Mouse (Mus musculus): Measurements from ENCODE around the gene Xylt1. TPM values are rescaled to one million over a fixed set of nuclear protein-coding genes. Genes with fewer than 3 reads are reported as not detected.

The Xylt1 gene
- polyA plus RNA-seq, 1 experiment from 2014 or later = 0.94 TPM

DNA sequence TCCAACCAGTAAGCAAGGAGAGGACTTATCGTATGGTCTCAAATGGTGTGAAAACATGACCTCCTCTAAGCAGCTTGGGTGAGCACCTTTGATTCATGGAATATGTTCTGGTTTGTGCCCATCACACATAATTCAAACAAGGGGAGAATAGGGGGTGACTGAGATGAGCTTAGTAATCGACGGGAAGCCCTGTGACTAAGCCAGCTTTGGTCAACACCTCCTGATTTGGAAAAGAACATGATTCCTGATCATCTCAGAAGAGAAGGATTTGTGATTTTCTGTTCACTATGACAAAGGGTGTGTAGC lies 306.2 kb downstream of the Xylt1 start:
- Histone ChIP-seq H3K4me3 (no peak overlapping the region), H3K9ac (no peak overlapping the region), H3K9me3 (no peaks in the 10 kb centered on the region), H3K27me3 (replicated peaks) (peaks cover 3% of the 10 kb centered on the region; the same call in 1 of the 2 replicates), H3K4me2 (no peak overlapping the region), H3K27ac (replicated peaks) (no peak overlapping the region), H3K4me1 (peaks cover 8% of the 10 kb centered on the region), H3K36me3 (no peaks in the 10 kb centered on the region)
- 85% methylated on average over 3 of the region's 3 CpGs for WGBS
- no peak for ATAC-seq (ENCODE audit: extremely low read depth, insufficient number of reproducible peaks, low FRiP score, low TSS enrichment)

DNA sequence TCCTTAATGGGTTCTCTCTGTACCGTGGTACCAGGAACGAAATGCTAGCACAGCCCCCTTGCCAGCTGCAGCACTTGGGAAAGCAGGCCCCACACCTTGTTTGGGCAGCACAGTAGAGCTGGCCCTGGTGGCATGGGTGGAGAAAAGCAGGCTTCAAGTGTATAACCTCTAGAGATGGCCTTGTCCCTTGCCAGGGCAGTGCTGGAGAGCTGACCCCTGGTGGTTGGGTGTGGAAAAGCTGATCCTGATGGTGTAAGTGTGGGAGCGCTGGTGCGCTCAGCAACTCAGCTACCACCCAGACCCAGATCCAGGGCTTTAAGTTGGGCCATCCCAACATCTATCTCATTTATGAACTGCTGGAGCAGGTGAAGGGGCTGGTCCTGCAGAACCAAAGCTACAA lies 314.8 kb downstream of the Xylt1 start:
- Histone ChIP-seq H3K4me3 (no peak overlapping the region), H3K4me2 (no peak overlapping the region), H3K27ac (replicated peaks) (no peak overlapping the region), H3K27me3 (replicated peaks) (no peaks in the 10 kb centered on the region), H3K4me1 (no peaks in the 10 kb centered on the region), H3K9ac (no peak overlapping the region), H3K36me3 (no peaks in the 10 kb centered on the region), H3K9me3 (no peaks in the 10 kb centered on the region)
- ATAC-seq (ENCODE audit: extremely low read depth, insufficient number of reproducible peaks, low FRiP score, low TSS enrichment) = no peak
- 66% methylated on average over 4 of the region's 4 CpGs for WGBS

DNA sequence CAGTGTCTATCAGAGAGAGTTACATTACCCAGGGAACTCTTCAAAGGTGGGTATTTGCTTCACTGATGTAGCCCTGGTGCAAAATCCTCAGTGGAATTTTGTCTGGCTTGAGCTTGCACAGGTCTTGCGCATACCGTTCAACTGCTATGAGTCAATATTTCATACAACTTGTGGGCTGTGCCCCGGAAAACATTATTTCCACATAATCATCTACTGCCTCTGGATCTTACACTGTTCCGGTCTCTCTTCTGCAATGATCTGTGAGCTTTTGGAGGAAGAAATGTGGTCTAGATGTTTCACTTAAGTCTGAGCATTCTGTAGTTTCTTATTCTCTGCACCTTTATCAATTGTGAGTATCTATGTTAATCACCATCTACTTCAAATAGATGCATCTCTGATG lies 316.9 kb downstream of the Xylt1 start:
- Histone ChIP-seq H3K36me3 (no peaks in the 10 kb centered on the region), H3K27ac (replicated peaks) (no peak overlapping the region), H3K9ac (no peak overlapping the region), H3K4me2 (no peak overlapping the region), H3K4me3 (no peak overlapping the region), H3K27me3 (replicated peaks) (no peaks in the 10 kb centered on the region), H3K9me3 (no peaks in the 10 kb centered on the region), H3K4me1 (no peaks in the 10 kb centered on the region)
- WGBS = 90% methylated on average over 4 of the region's 4 CpGs
- no peak for ATAC-seq (ENCODE audit: extremely low read depth, insufficient number of reproducible peaks, low FRiP score, low TSS enrichment)

DNA sequence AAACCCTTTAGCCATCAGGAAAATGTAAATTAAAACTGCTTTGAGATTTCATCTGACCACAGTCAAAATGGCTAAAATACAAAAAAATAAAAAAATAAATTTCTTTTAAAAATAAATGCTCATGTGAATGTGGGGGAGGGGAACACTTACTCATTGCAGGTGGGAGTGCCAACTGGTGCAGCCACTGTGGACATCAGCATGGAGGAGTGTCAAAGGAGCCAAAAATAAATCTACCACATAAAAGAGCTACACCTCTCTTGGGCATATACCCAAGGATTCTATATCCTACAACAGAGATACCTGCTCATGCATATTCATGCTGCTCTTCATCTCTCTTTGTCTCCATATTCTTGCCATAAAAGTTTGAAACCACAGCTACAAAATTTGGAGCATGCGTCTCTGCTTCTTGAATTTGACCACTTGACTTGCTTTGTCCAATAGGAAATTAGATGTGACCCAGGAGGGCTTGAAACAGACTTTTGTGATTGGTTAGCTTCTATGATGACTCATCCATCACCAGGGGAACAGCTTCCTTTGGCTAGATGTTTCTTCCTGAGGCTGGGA lies 317.9 kb downstream of the Xylt1 start:
- Histone ChIP-seq H3K9me3 (no peaks in the 10 kb centered on the region), H3K27me3 (replicated peaks) (no peaks in the 10 kb centered on the region), H3K4me2 (no peak overlapping the region), H3K27ac (replicated peaks) (no peak overlapping the region), H3K4me1 (no peaks in the 10 kb centered on the region), H3K36me3 (no peaks in the 10 kb centered on the region), H3K9ac (no peak overlapping the region), H3K4me3 (no peak overlapping the region)
- no peak for ATAC-seq (ENCODE audit: extremely low read depth, insufficient number of reproducible peaks, low FRiP score, low TSS enrichment)
- 89% methylated on average over 1 of the region's 1 CpGs for WGBS

DNA sequence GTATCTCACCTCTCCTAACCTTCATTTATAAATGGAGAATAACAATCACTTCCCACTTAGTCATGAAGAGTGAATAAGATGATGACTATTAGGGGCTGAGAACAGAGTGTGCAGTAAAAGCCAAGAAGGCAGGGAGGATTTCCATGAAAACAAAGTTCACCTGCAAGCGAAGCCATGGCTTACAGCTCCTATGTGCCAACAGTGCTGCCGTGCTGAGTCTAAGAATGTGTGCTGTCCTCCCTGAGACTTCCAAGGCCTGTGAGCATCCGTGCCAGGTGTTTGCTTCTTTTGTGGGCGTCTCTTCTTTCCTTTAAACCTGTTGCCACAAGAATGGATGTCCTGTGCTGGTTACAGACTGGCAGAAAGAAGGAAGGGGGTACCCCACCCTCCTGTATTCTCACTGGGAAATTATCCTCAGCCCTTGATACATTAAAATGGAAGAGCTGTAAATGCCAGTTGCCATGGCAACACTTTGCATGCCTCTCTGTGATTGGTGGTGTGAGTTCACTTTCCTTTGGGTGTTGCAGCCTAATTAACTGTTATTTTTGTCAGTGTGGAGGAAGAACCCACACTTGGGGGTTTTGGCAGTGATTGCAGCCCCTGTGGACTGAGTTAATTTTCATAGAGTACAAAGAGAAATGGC lies 318.7 kb downstream of the Xylt1 start:
- WGBS = 74% methylated on average over 4 of the region's 4 CpGs
- Histone ChIP-seq H3K9me3 (no peaks in the 10 kb centered on the region), H3K27ac (replicated peaks) (no peak overlapping the region), H3K36me3 (no peaks in the 10 kb centered on the region), H3K9ac (no peak overlapping the region), H3K4me3 (no peak overlapping the region), H3K4me2 (no peak overlapping the region), H3K4me1 (no peaks in the 10 kb centered on the region), H3K27me3 (replicated peaks) (no peaks in the 10 kb centered on the region)
- no peak for ATAC-seq (ENCODE audit: extremely low read depth, insufficient number of reproducible peaks, low FRiP score, low TSS enrichment)

DNA sequence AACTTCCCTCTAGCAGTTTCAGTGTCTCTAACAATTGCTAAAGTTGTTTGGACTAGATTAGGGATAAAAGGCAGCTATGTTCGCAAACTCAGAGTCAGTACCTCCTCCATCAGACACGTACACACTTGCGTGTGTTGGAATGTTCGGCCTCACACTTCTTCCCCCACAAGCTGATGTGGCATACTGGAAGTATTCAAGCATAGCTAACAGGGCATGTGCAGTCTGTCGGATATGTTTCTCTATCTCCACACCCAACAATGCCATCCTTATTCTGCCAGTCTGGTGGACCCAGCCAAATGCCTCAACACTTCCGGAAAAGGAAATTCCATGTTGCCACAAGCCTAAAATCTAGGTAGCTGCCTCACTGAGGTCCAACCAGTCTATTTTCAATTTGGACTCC lies 319.3 kb downstream of the Xylt1 start:
- WGBS = 65% methylated on average over 6 of the region's 6 CpGs
- no peak for ATAC-seq (ENCODE audit: extremely low read depth, insufficient number of reproducible peaks, low FRiP score, low TSS enrichment)
- no peak overlapping the region for H3K27ac ChIP-seq (replicated peaks)

DNA sequence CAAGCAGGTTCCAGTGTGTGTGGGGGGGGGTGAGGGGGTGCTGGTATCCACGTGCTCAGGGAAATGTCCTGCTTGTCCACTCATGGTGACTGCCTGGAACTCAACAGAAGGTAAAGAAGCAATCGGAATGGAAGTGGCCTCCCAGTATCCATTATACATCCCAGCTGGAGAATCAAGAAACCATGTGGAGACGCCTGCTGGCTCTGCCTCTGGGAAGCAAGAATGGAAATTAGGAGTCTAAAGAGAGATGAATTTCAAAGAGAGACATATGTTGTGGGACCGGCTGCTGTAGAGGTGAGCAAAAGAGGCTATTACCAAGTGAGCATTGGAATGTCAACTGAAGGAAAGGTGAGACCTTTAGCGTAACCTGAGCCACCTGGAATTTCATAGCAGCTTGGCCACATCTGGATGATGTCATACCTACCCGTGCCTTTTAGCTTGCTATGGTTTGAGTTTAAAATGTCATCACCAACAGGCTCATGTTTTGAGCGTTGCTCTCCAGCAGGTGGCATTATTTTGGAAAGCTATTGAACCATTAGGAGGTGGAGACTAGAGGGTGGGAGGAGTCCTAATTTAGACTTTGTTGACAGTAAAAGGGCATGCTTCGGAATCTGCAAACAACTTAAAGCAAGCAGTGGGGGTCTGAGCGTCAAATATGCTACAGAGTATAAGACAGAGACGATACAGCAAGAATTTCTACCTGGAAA lies 329.3 kb downstream of the Xylt1 start:
- H3K27me3 ChIP-seq (replicated peaks) = no peaks in the 10 kb centered on the region
- H3K9me3 ChIP-seq = 0 out of 2 replicates have a peak, but pooled peaks cover 3% of the 10 kb centered on the region
- no peak overlapping the region for H3K4me2 ChIP-seq
- no peaks in the 10 kb centered on the region for H3K36me3 ChIP-seq
- ATAC-seq (ENCODE audit: extremely low read depth, insufficient number of reproducible peaks, low FRiP score, low TSS enrichment) = no peak
- no peak overlapping the region for H3K9ac ChIP-seq
- H3K4me3 ChIP-seq = no peak overlapping the region
- no peaks in the 10 kb centered on the region for H3K4me1 ChIP-seq
- H3K27ac ChIP-seq (replicated peaks) = no peak overlapping the region
- 54% methylated on average over 10 of the region's 10 CpGs for WGBS

More for the DNA sequence above, 319.3 kb downstream of the Xylt1 start:
- no peak overlapping the region for H3K4me3 ChIP-seq
- H3K9me3 ChIP-seq = no peaks in the 10 kb centered on the region
- H3K9ac ChIP-seq = no peak overlapping the region
- H3K4me1 ChIP-seq = no peaks in the 10 kb centered on the region
- H3K4me2 ChIP-seq = no peak overlapping the region
- no peaks in the 10 kb centered on the region for H3K36me3 ChIP-seq
- H3K27me3 ChIP-seq (replicated peaks) = no peaks in the 10 kb centered on the region

DNA sequence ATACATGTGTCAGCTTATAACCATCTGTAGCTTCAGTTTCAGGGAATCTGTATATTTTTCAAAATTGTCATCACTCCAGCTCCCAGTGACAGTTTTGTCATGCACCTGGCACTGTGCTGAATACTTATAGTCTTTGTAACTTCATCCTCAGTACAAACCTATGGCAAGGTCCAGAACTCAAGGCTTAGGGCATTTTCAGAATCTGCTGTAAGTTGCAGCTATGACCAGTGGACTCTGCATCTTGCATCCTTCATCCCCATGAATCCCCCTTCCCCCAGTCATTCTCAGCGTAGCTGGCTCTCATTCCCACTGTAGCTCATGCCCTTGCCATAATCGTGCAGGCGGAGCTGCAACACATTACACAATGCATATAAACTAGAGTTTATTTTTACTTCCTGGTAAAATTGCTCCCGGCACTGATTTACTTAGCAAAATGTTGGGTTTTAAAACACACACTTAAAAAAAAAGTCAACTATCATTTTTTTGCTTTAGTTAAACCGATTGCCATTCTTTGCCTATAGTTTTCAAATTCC lies 336.2 kb downstream of the Xylt1 start:
- Histone ChIP-seq H3K4me3 (no peak overlapping the region), H3K27ac (replicated peaks) (no peak overlapping the region), H3K36me3 (no peaks in the 10 kb centered on the region), H3K9ac (no peak overlapping the region), H3K4me2 (no peak overlapping the region), H3K27me3 (replicated peaks) (no peaks in the 10 kb centered on the region), H3K9me3 (0 out of 2 replicates have a peak, but pooled peaks cover 3% of the 10 kb centered on the region), H3K4me1 (no peaks in the 10 kb centered on the region)
- ATAC-seq (ENCODE audit: extremely low read depth, insufficient number of reproducible peaks, low FRiP score, low TSS enrichment) = no peak
- WGBS = 80% methylated on average over 5 of the region's 5 CpGs

DNA sequence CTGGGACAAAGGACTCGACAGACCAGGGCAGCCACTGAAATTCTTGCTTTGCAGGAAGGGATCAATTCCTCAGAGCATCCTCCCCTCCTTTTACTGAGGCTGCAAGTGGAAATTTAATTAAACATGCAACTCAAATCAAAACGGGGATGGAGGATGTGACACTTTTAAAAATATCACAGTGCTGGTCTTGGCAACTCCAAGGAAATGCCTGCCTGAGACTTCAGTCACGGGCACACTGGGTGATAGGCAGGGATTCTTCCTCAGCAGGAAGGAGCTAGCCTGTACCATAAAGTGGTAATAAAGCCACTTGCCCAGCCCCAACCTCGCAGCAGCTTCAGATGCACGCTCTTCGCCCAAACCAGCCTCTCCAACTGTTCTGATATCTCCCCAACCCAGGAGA lies 339.6 kb downstream of the Xylt1 start:
- Histone ChIP-seq H3K27ac (replicated peaks) (no peak overlapping the region), H3K36me3 (no peaks in the 10 kb centered on the region), H3K27me3 (replicated peaks) (no peaks in the 10 kb centered on the region), H3K4me2 (no peak overlapping the region), H3K9ac (no peak overlapping the region), H3K4me3 (no peak overlapping the region), H3K4me1 (no peaks in the 10 kb centered on the region), H3K9me3 (peaks cover 4% of the 10 kb centered on the region; the same call in 1 of the 2 replicates)
- WGBS = 56% methylated on average over 6 of the region's 6 CpGs
- ATAC-seq (ENCODE audit: extremely low read depth, insufficient number of reproducible peaks, low FRiP score, low TSS enrichment) = no peak

All from heart, embryonic 13.5 days (tissue).